Mouse (Mus musculus) heart, embryonic 11.5 days (tissue): ENCODE results near the gene Zbtb5. TPM values are rescaled to one million over a fixed set of nuclear protein-coding genes. Genes with fewer than 3 reads are reported as not detected.
"Not testable (repeated sequence)": the region's sequence is repeated elsewhere in the genome, so short reads cannot be mapped to it uniquely, and the experiment has no call there.

ENCODE experiments used
- ATAC-seq: fragments of 200-750 bp; cut with Nextera tagmentation; replicated peaks from 2 replicates; pipeline ENCODE4 v1.8.0; 2017; ENCODE audit warnings: moderate library complexity; ENCODE audit not compliant: insufficient number of reproducible peaks, low FRiP score, low TSS enrichment
- H3K27ac ChIP-seq: fragments of 300-500 bp; sonication (generic); 2 replicates; pipeline ENCODE4 v1.5.1; 2014; ENCODE audit warnings: mild to moderate bottlenecking, low read depth, low read length
- H3K27me3 ChIP-seq: fragments of 300-500 bp; sonication (generic); 2 replicates; pipeline ENCODE4 v1.6.1; 2014; ENCODE audit warnings: mild to moderate bottlenecking, low read length, mixed read lengths; ENCODE audit not compliant: control insufficient read depth, insufficient read depth
- H3K36me3 ChIP-seq: fragments of 300-500 bp; sonication (generic); 2 replicates; pipeline ENCODE4 v1.6.1; 2014; ENCODE audit warnings: mild to moderate bottlenecking, low read length, moderate library complexity, mixed read lengths; ENCODE audit not compliant: control insufficient read depth, insufficient read depth
- H3K4me1 ChIP-seq: fragments of 300-500 bp; sonication (generic); 2 replicates; pipeline ENCODE4 v1.6.1; 2014; ENCODE audit warnings: low read length; ENCODE audit not compliant: control insufficient read depth, insufficient read depth
- H3K4me2 ChIP-seq: fragments of 300-500 bp; sonication (generic); 2 replicates; pipeline ENCODE4 v1.6.1; 2014; ENCODE audit warnings: mild to moderate bottlenecking, moderate library complexity
- H3K4me3 ChIP-seq: fragments of 300-500 bp; sonication (generic); 2 replicates; pipeline ENCODE4 v1.5.1; 2014; ENCODE audit warnings: low read depth, low read length
- H3K9ac ChIP-seq: fragments of 300-500 bp; sonication (generic); 2 replicates; pipeline ENCODE4 v1.6.1; 2014; ENCODE audit warnings: mild to moderate bottlenecking, low read depth, low read length, moderate library complexity
- H3K9me3 ChIP-seq: fragments of 300-500 bp; sonication (generic); replicated peaks from 2 replicates; pipeline ENCODE4 v1.6.1; 2016; ENCODE audit warnings: low read length; ENCODE audit not compliant: control insufficient read depth
- WGBS: fragments of 180-500 bp; shearing (Covaris S2); extraction: QIAGEN DNeasy Blood & Tissue Kit; methylation state at CpG from one replicate; pipeline ENCODE4 v1.1.7; 2014; ENCODE audit not compliant: insufficient replicate concordance; 5-methylcytosine and 5-hydroxymethylcytosine counted together
- polyA plus RNA-seq: library from polyadenylated mRNA; unstranded; fragments of >200 nt; fragmentation: Nextera tagmentation; extraction: Ambion mirVana; gene quantifications from 2 replicates; pipeline ENCODE4 v1.2.1, GENCODE M21; 2014

The Zbtb5 gene
- polyA plus RNA-seq = 16.3 and 17.3 TPM in 2 replicates

DNA sequence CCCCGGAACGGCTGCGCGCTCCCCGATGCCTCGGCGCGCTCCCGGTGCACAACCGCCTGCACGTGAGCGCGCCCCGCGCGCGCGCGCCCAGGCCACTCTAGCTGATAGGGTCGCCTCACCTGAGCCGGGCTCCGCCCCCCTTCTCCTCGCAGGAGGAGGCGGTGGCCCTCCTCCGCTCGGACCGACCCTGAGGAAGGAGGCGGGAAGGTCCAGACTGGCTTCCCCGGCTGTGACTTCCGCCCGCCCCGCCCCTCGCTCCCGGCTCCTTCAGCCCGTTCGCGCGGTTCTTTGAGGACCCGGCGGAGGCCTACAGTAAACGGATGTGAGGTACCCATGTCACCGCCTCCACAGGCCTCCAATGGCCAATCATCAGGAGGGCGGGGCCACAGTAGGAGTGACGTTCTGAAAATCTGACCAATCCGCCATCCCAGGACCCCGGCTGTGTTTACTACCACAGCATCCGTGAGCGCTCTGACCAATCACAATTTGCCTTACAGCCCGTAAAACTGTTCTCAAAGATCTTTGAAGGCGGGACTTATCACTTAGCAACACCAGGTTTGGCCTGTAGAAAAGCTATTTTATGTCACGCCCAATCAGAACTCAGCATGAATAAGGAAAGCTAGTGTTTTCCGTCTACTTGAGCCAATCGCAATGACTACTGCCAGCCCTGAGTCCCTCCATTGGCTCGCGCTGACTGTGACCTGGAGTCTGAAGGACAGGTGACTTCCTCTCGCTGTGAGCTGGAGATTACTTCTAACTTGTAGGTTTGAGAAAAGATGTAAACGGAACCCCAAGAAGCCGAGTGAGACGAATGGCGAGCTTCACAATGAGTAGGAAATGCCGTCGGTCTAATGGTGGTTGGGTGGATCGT lies at the start of gene Zbtb5:
Zbtb5 (minus strand) TSS at position 308 of the 871 bp plus-strand sequence.
- WGBS = under 1% methylated on average over 60 of the region's 63 CpGs
- no peaks in the 10 kb centered on the region for H3K27me3 ChIP-seq
- ATAC-seq = peak; percentile 98
- H3K4me1 ChIP-seq = peaks cover 14% of the 10 kb centered on the region; the same call in 1 of the 2 replicates
- H3K4me2 ChIP-seq = peak within 1 kb of the TSS; percentile 83
- peak within 1 kb of the TSS; percentile 96 for H3K27ac ChIP-seq
- no peaks in the 10 kb centered on the region for H3K36me3 ChIP-seq
- H3K4me3 ChIP-seq = peak within 1 kb of the TSS; percentile 71
- H3K9me3 ChIP-seq = no peaks in the 10 kb centered on the region
- peak within 1 kb of the TSS; percentile 91 for H3K9ac ChIP-seq

DNA sequence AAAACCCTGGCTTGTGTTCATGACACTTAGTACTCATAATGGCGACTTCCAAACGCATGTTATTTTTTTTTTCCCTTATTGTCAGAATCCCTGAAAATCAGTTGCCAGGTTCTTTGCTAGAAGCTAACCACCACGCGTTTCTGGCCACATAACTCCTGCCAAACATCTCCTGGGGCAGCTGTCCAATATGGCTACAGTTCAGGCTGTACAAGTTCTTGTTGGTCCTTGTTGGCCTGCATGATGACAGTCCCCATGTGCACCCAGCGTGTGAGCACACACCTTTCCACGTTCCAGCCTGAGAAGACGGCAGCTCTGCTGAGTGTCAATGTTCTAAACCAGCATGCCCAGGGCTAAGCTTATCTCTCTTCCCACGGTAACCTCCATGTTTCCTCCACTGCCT lies 43.2 kb upstream of the Zbtb5 start:
- Histone ChIP-seq H3K4me3 (no peak overlapping the region), H3K27me3 (no peaks in the 10 kb centered on the region), H3K36me3 (0 out of 2 replicates have a peak, but pooled peaks cover 10% of the 10 kb centered on the region), H3K4me2 (no peak overlapping the region), H3K27ac (no peak overlapping the region), H3K4me1 (0 out of 2 replicates have a peak, but pooled peaks cover 4% of the 10 kb centered on the region), H3K9me3 (no peaks in the 10 kb centered on the region), H3K9ac (no peak overlapping the region)
- 73% methylated on average over 8 of the region's 8 CpGs for WGBS
- ATAC-seq = no peak

DNA sequence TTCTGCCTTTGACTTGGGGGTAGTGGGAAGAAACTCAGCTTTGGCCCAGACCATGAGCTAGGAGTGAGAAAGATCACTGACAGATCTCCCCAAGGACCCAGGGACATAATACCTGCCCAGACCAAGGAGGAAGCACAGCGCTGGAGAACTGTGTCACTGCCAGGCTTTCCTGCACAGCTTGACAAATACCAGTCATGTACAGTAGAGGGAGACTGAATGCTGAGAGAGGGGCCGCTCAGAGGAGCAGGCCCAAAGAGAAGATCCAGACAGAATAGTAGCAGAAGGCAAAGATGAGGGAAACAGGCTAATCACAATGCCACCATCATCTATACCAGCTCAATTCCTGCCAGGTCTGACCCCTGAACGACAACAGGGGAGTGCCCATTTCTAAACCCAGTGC lies 42.6 kb upstream of the Zbtb5 start:
- Histone ChIP-seq H3K4me3 (no peak overlapping the region), H3K9me3 (no peaks in the 10 kb centered on the region), H3K4me1 (0 out of 2 replicates have a peak, but pooled peaks cover 4% of the 10 kb centered on the region), H3K4me2 (no peak overlapping the region), H3K36me3 (0 out of 2 replicates have a peak, but pooled peaks cover 10% of the 10 kb centered on the region), H3K27ac (no peak overlapping the region), H3K9ac (no peak overlapping the region), H3K27me3 (no peaks in the 10 kb centered on the region)
- 34% methylated on average over 3 of the region's 3 CpGs for WGBS
- ATAC-seq = no peak

DNA sequence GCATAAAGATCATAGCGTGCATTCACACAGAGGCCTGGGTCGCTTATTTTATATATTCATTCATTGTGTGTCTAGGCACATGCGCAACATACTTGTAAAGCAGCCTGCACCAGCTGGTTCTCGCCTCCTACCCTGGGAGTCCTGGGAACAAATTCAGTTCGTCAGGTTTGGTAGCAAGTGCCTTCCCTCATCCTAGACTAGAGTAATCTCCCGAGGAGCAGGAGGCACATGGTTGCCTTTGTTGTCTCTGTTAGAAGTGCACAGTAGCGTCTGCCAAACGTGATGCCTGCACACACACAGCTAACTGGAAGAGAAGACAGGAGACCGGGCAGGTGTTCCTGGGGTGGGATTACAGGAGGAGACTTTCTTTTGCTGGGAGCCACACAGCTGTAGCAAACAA lies 35.7 kb upstream of the Zbtb5 start:
- Histone ChIP-seq H3K4me1 (no peaks in the 10 kb centered on the region), H3K4me3 (no peak overlapping the region), H3K9ac (no peak overlapping the region), H3K27me3 (no peaks in the 10 kb centered on the region), H3K9me3 (no peaks in the 10 kb centered on the region), H3K4me2 (no peak overlapping the region), H3K27ac (no peak overlapping the region), H3K36me3 (peaks cover 5% of the 10 kb centered on the region; the same call in 1 of the 2 replicates)
- WGBS = 81% methylated on average over 9 of the region's 9 CpGs
- no peak for ATAC-seq

DNA sequence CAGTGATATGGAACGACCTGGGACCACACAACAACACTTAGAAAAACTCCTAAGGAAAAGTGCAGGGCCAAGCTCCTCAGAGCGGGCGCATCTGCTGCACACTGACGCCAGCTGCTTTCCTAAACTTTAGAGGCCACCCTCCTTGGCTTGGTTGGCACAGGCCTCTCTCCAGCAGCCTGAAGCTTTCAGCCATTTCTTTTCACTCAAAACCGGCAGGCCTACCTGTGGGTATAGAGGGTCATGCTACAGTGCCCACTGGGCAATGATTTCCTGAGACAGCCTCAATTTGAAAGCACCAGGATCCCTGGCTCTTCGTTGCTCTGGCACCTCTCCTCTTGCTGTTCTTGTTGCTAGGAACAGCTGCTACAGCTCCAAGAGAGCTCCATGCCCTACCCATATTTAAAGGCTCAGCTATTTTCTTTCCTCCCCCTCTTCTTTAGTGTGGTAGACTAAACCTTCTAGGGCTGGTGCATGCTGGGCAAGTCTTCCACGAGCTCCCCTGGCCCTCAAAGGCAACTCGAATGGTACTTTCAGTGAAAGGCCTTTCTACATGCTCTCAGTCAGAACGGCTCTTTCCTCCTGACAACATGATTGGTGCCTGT lies 35.2 kb upstream of the Zbtb5 start:
- no peak overlapping the region for H3K9ac ChIP-seq
- no peak overlapping the region for H3K4me3 ChIP-seq
- no peak for ATAC-seq
- H3K36me3 ChIP-seq = peaks cover 5% of the 10 kb centered on the region; the same call in 1 of the 2 replicates
- no peaks in the 10 kb centered on the region for H3K27me3 ChIP-seq
- no peaks in the 10 kb centered on the region for H3K4me1 ChIP-seq
- no peaks in the 10 kb centered on the region for H3K9me3 ChIP-seq
- H3K4me2 ChIP-seq = no peak overlapping the region
- WGBS = 78% methylated on average over 9 of the region's 9 CpGs
- H3K27ac ChIP-seq = no peak overlapping the region

DNA sequence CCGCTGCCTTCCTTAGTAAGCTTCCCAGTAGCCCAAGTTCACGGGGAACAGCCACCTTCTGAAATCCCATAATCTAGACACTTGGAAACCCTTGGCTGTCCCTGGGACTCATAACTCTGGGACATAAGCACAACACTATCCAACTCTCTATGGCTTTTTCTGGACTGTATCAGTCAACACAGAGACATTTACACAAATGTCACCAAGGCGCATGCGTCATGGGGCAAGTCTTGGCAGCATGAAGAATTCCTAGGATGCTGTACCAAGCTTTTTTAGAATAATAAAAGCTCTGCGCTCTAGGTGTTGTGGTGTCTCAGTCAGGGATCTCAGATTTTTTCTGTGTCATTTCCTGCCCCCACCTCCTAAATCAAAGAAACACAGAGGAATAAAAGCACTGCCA lies 34.5 kb upstream of the Zbtb5 start:
- H3K9me3 ChIP-seq = no peaks in the 10 kb centered on the region
- H3K4me2 ChIP-seq = no peak overlapping the region
- no peak overlapping the region for H3K27ac ChIP-seq
- peaks cover 5% of the 10 kb centered on the region; the same call in 1 of the 2 replicates for H3K36me3 ChIP-seq
- H3K9ac ChIP-seq = no peak overlapping the region
- no peaks in the 10 kb centered on the region for H3K4me1 ChIP-seq
- H3K27me3 ChIP-seq = no peaks in the 10 kb centered on the region
- 82% methylated on average over 5 of the region's 5 CpGs for WGBS
- H3K4me3 ChIP-seq = no peak overlapping the region
- ATAC-seq = no peak

DNA sequence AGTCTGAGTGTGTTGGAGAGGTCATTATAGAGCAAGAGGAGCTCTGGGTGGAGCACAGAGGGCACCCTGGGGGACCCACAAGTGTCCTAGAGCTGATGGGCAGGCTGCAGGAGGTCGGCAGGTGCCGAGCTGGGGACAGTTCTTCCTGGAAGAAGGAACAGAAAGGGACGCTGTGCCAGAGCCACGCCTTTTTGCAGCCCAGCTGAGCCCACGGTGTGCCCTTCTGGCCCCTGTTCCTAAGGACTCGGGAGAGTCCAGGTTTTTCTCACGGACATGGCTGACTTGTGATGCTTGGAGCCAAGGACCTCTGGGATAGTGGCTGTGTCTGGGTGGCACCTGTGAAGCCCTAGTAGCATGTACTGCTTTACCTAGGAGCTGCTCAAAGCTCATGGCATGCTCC lies 28.6 kb upstream of the Zbtb5 start:
- 80% methylated on average over 7 of the region's 7 CpGs for WGBS
- no peak overlapping the region for H3K4me2 ChIP-seq
- H3K4me3 ChIP-seq = no peak overlapping the region
- no peak overlapping the region for H3K9ac ChIP-seq
- ATAC-seq = no peak
- peaks cover 5% of the 10 kb centered on the region for H3K4me1 ChIP-seq
- peaks cover 7% of the 10 kb centered on the region; the same call in 1 of the 2 replicates for H3K36me3 ChIP-seq
- no peaks in the 10 kb centered on the region for H3K9me3 ChIP-seq
- no peak overlapping the region for H3K27ac ChIP-seq
- H3K27me3 ChIP-seq = no peaks in the 10 kb centered on the region

DNA sequence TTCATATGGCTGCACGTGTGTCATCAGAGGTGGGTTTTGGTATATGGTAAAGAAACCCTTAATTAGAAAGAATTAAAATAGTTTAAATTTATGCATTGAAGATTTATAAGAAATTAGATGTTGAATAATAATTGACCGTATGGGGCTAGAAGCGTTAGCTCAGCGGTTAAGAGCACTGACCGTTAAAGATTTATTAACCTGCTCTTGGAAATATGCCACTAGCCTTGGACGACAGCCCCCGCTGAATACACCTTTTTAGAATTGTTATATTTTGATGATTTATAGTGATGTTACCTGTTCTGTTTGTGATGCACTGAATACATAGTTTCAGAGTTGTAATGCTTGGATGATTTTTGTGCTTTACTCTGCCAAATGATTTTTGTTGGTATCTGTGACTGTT lies 27.3 kb upstream of the Zbtb5 start:
- 90% methylated on average over 7 of the region's 7 CpGs for WGBS
- not testable (repeated sequence) for H3K27me3 ChIP-seq, H3K9me3 ChIP-seq, ATAC-seq, H3K4me1 ChIP-seq, H3K36me3 ChIP-seq, H3K4me3 ChIP-seq, H3K27ac ChIP-seq, H3K9ac ChIP-seq, H3K4me2 ChIP-seq
